Mouse (Mus musculus): ENCODE results near the gene Arrb1. TPM values are rescaled to one million over a fixed set of nuclear protein-coding genes. Genes with fewer than 3 reads are reported as not detected.

Arrb1 gene
- polyA plus RNA-seq (2015; fragmentation: Nextera tagmentation; extraction: Ambion mirVana), result 6.6 and 7.6 TPM in 2 replicates

DNA sequence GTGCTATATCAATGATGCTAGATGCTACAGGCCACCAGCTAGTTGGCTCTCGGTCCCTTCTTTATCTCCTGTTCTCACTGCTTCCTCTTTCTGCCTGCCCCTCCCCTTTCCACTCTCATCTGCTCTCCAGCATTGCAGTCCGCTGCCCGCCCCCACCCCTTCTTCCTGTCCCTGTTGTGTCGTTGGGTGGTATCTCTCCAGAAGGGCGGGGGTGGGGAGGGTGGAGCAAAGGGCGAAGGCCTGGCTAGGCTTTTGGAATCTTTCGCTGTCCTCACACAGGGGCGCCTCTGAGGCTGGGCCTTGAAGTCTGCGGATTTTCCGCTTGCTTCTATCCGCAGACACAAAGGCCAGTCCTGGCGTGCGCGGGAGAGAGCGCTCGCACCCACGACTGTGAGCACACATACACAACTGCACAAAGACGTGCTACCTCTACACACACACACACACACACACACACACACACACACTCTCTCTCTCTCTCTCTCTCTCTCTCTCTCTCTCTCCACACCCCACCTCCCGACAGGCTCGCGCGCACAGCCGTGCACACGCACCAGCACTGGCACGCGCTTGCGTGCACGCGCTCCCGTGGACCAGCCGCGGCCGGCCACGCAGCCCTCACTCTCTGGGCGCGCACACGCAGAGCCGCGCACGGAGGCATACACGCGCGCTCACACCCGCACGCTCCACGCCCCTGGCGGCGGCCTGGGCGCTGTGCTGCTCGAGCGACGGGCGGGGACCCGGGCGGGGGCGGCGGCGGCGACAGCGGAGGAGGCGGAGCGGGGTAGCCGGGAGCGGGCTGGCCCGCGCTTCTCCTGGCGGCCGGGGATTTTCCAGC is at the start of gene Arrb1:
TSS of gene Arrb1 (plus strand) at position 566 of the 835 bp plus-strand sequence.
- DNase-seq (ENCODE audit: low spot score) (peak; percentile 84), ATAC-seq (replicated peaks; ENCODE audit: low FRiP score, low read depth) (peak; percentile 82)
- Histone ChIP-seq H3K36me3 (ENCODE audit: insufficient read depth, low read length) (no peaks in the 10 kb centered on the region), H3K4me2 (ENCODE audit: low read length) (peak within 1 kb of the TSS; percentile 97), H3K9me3 (replicated peaks; ENCODE audit: low read length) (no peaks in the 10 kb centered on the region), H3K4me1 (replicated peaks; ENCODE audit: insufficient read depth, low read length) (peaks cover 33% of the 10 kb centered on the region), H3K9ac (ENCODE audit: low read depth, low read length) (peak within 1 kb of the TSS; percentile 82), H3K4me3 (replicated peaks; ENCODE audit: low read depth, low read length) (peak within 1 kb of the TSS; percentile 70), H3K27me3 (ENCODE audit: insufficient read depth, low read length) (no peaks in the 10 kb centered on the region), H3K27ac (peak within 1 kb of the TSS; percentile 83)
- WGBS, result under 1% methylated on average over 66 of the region's 68 CpGs
- peak; percentile 47 for TF ChIP-seq CTCF (IDR thresholded peaks at IDR 0.05; ENCODE audit: low read depth)

DNA sequence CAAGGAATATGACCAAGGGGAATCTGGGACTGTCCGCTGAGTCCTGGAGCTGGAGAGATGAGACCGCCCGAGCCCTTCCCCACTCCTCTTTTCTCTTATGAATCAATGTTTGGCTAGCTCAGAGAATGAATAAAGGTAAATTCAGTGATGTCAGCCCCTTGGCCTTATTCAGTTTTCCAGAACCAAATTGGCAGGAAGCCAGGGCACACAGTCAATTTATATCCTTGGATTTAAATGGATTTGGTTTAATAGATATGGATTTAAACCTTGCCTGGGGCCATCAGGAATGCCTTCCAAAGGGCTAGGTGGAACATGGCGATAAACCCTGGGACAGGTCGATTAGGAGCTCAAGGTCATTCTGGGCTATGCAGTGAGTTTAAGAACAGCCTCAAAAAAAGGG is 45.6 kb upstream of the Arrb1 start:
- no peak for ATAC-seq (replicated peaks; ENCODE audit: low FRiP score, low read depth)
- no peak overlapping the region for H3K9ac ChIP-seq (ENCODE audit: low read depth, low read length)
- H3K36me3 ChIP-seq (ENCODE audit: insufficient read depth, low read length), result no peaks in the 10 kb centered on the region
- H3K27ac ChIP-seq, result no peak overlapping the region
- TF ChIP-seq CTCF (IDR thresholded peaks at IDR 0.05; ENCODE audit: low read depth), result no peak
- no peak for DNase-seq (ENCODE audit: low spot score)
- no peaks in the 10 kb centered on the region for H3K27me3 ChIP-seq (ENCODE audit: insufficient read depth, low read length)
- H3K4me3 ChIP-seq (replicated peaks; ENCODE audit: low read depth, low read length), result no peak overlapping the region
- H3K4me2 ChIP-seq (ENCODE audit: low read length), result no peak overlapping the region
- WGBS, result 77% methylated on average over 5 of the region's 5 CpGs
- no peaks in the 10 kb centered on the region for H3K4me1 ChIP-seq (replicated peaks; ENCODE audit: insufficient read depth, low read length)
- H3K9me3 ChIP-seq (replicated peaks; ENCODE audit: low read length), result no peaks in the 10 kb centered on the region

DNA sequence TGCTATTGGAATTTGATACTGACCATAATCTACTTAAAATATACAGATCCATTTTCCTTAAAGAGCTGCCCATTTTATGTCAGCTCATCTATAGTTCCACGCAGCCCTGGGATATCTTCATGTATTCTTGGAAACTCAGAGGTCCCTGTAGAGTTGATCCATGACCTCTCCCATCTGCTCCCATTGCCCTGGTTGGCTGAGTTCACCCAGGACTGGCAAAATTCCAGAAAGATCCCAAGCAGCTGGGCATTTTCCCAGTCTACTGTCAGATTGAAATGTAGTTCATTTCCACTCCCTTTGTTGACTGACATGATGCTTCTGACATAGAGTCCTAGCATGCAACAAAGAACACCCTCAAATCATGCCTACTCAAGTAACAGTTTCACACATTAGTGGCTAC is 36.1 kb upstream of the Arrb1 start:
- no peaks in the 10 kb centered on the region for H3K9me3 ChIP-seq (replicated peaks; ENCODE audit: low read length)
- H3K4me1 ChIP-seq (replicated peaks; ENCODE audit: insufficient read depth, low read length), result no peaks in the 10 kb centered on the region
- DNase-seq (ENCODE audit: low spot score) (no peak), ATAC-seq (replicated peaks; ENCODE audit: low FRiP score, low read depth) (no peak)
- H3K27ac ChIP-seq, result no peak overlapping the region
- no peak overlapping the region for H3K9ac ChIP-seq (ENCODE audit: low read depth, low read length)
- no peaks in the 10 kb centered on the region for H3K36me3 ChIP-seq (ENCODE audit: insufficient read depth, low read length)
- no peaks in the 10 kb centered on the region for H3K27me3 ChIP-seq (ENCODE audit: insufficient read depth, low read length)
- TF ChIP-seq CTCF (IDR thresholded peaks at IDR 0.05; ENCODE audit: low read depth), result no peak
- H3K4me3 ChIP-seq (replicated peaks; ENCODE audit: low read depth, low read length), result no peak overlapping the region
- no peak overlapping the region for H3K4me2 ChIP-seq (ENCODE audit: low read length)
- 42% methylated on average over 1 of the region's 1 CpGs for WGBS

DNA sequence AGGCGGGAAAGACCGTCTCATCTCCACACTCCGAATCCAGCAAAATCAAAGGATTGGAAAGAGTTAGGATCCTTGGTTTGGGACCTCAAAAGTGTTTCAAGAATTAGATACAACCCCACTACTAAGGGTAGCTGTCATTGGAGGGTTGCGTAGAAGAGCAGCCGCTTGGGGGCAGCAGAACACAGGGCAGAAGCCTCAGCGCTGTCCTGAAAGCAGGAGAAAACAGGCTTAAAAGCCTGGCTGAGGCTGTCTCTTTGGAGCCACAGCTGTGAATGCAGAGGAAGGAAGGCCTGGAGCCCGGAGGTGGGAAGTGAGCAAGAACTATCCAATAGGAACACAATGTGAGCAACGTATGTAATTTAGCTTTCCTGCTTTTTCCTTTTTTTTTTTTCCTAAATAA is 35.1 kb upstream of the Arrb1 start:
- peak; percentile 43; the same call in 1 of the 2 replicates for ATAC-seq (replicated peaks; ENCODE audit: low FRiP score, low read depth)
- WGBS, result 2% methylated on average over 8 of the region's 8 CpGs
- no peak overlapping the region for H3K27ac ChIP-seq
- no peaks in the 10 kb centered on the region for H3K36me3 ChIP-seq (ENCODE audit: insufficient read depth, low read length)
- H3K4me2 ChIP-seq (ENCODE audit: low read length), result no peak overlapping the region
- H3K4me3 ChIP-seq (replicated peaks; ENCODE audit: low read depth, low read length), result no peak overlapping the region
- no peaks in the 10 kb centered on the region for H3K9me3 ChIP-seq (replicated peaks; ENCODE audit: low read length)
- TF ChIP-seq CTCF (IDR thresholded peaks at IDR 0.05; ENCODE audit: low read depth), result peak; percentile 98
- DNase-seq (ENCODE audit: low spot score), result peak; percentile 94
- H3K9ac ChIP-seq (ENCODE audit: low read depth, low read length), result no peak overlapping the region
- no peaks in the 10 kb centered on the region for H3K27me3 ChIP-seq (ENCODE audit: insufficient read depth, low read length)
- no peaks in the 10 kb centered on the region for H3K4me1 ChIP-seq (replicated peaks; ENCODE audit: insufficient read depth, low read length)

DNA sequence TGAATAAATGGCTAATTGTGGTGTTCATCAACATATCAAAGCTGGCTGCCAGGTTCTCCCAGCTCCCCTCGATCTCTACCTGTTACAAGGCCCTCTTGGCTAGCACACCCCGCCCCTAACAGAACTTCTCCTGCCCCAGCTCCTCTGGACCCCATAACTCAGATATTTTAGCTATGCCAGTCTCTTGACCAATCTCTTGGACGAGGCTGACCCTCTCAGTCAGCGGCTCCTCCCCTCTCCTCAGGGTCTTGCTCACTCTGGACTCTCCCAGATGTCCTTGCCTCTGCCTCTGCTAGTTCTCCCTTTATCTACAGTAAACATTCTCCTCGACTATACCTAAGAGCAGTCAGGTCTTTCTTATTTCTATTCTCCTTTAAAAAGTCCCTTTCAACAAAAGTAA is 34.6 kb upstream of the Arrb1 start:
- H3K4me2 ChIP-seq (ENCODE audit: low read length), result no peak overlapping the region
- H3K9me3 ChIP-seq (replicated peaks; ENCODE audit: low read length), result no peaks in the 10 kb centered on the region
- no peaks in the 10 kb centered on the region for H3K36me3 ChIP-seq (ENCODE audit: insufficient read depth, low read length)
- H3K27ac ChIP-seq, result no peak overlapping the region
- no peaks in the 10 kb centered on the region for H3K27me3 ChIP-seq (ENCODE audit: insufficient read depth, low read length)
- no peak for DNase-seq (ENCODE audit: low spot score)
- no peak overlapping the region for H3K9ac ChIP-seq (ENCODE audit: low read depth, low read length)
- no peak for TF ChIP-seq CTCF (IDR thresholded peaks at IDR 0.05; ENCODE audit: low read depth)
- H3K4me3 ChIP-seq (replicated peaks; ENCODE audit: low read depth, low read length), result no peak overlapping the region
- 37% methylated on average over 5 of the region's 5 CpGs for WGBS
- no peaks in the 10 kb centered on the region for H3K4me1 ChIP-seq (replicated peaks; ENCODE audit: insufficient read depth, low read length)
- ATAC-seq (replicated peaks; ENCODE audit: low FRiP score, low read depth), result no peak

DNA sequence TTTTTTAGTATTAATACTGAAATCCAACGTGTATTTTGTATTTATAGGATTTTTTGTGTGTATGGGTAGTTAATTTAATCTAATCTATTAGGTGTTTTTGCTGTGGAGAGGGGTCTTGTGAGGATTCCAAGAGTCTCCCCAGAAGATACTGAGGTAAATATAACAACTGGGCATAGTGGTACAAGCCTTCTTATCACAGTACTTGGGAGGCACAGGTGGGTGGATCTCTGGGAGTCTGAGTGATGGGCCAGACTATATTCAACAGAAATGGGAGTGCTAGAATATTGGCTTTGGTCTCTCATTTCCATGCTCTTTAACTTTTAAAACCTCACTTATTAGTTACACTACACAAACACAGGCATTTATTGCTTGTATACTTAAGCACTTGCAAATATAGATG is 34.1 kb upstream of the Arrb1 start:
- 48% methylated on average over 1 of the region's 1 CpGs for WGBS
- no peak for ATAC-seq (replicated peaks; ENCODE audit: low FRiP score, low read depth)
- DNase-seq (ENCODE audit: low spot score), result no peak

More for the DNA sequence above, 34.1 kb upstream of the Arrb1 start:
- Histone ChIP-seq H3K9me3 (replicated peaks; ENCODE audit: low read length) (no peaks in the 10 kb centered on the region), H3K27me3 (ENCODE audit: insufficient read depth, low read length) (no peaks in the 10 kb centered on the region), H3K4me1 (replicated peaks; ENCODE audit: insufficient read depth, low read length) (no peaks in the 10 kb centered on the region), H3K4me2 (ENCODE audit: low read length) (no peak overlapping the region), H3K4me3 (replicated peaks; ENCODE audit: low read depth, low read length) (no peak overlapping the region), H3K36me3 (ENCODE audit: insufficient read depth, low read length) (no peaks in the 10 kb centered on the region), H3K27ac (no peak overlapping the region), H3K9ac (ENCODE audit: low read depth, low read length) (no peak overlapping the region)
- TF ChIP-seq CTCF (IDR thresholded peaks at IDR 0.05; ENCODE audit: low read depth), result no peak
